Mouse (Mus musculus): ENCODE data around the gene Kirrel.
A peak's percentile ranks its signal among the peaks of the same experiment; 100 is the strongest.

Gene Kirrel

GRCm38 (mm10) chr3:87079751-87080150 is 94.8 kb downstream of the Kirrel start:
- DNase-seq (ENCODE audit: extremely low spot score), result no peak

GRCm38 (mm10) chr3:87079301-87079700 is 95.2 kb downstream of the Kirrel start:
- DNase-seq (ENCODE audit: extremely low spot score), result no peak

GRCm38 (mm10) chr3:87077681-87078080 is 96.9 kb downstream of the Kirrel start:
- DNase-seq (ENCODE audit: extremely low spot score), result no peak

GRCm38 (mm10) chr3:87076899-87077298 is 97.6 kb downstream of the Kirrel start:
- no peak for DNase-seq (ENCODE audit: extremely low spot score)

GRCm38 (mm10) chr3:87076161-87076560 is 98.4 kb downstream of the Kirrel start:
- DNase-seq (ENCODE audit: extremely low spot score), result no peak

- no peak for DNase-seq (ENCODE audit: extremely low spot score)
Measured at GRCm38 (mm10) chr3:87072612-87073515, 101.7 kb downstream of the Kirrel start.

GRCm38 (mm10) chr3:87072191-87072590 is 102.4 kb downstream of the Kirrel start:
- DNase-seq (ENCODE audit: extremely low spot score), result no peak

- DNase-seq (ENCODE audit: extremely low spot score), result no peak
Measured at GRCm38 (mm10) chr3:87067396-87067975, 107.1 kb downstream of the Kirrel start.

GRCm38 (mm10) chr3:87053939-87054338 is 120.6 kb downstream of the Kirrel start:
- DNase-seq (ENCODE audit: extremely low spot score), result no peak

GRCm38 (mm10) chr3:87047801-87048200 is 126.7 kb downstream of the Kirrel start:
- DNase-seq (ENCODE audit: extremely low spot score), result no peak

- DNase-seq (ENCODE audit: extremely low spot score), result no peak
Measured at GRCm38 (mm10) chr3:87041733-87042132, 132.8 kb downstream of the Kirrel start.

- DNase-seq (ENCODE audit: extremely low spot score), result no peak
Measured at GRCm38 (mm10) chr3:87038500-87038899, 136.0 kb downstream of the Kirrel start.

GRCm38 (mm10) chr3:87034061-87034460 is 140.5 kb downstream of the Kirrel start:
- no peak for DNase-seq (ENCODE audit: extremely low spot score)

GRCm38 (mm10) chr3:87033357-87033756 is 141.2 kb downstream of the Kirrel start:
- DNase-seq (ENCODE audit: extremely low spot score), result peak; percentile 64

- DNase-seq (ENCODE audit: extremely low spot score), result peak; percentile 65
Measured at GRCm38 (mm10) chr3:87030855-87031254, 143.7 kb downstream of the Kirrel start.
